ENCODE assay signal across 13 mouse cellular contexts in the genomic region with DNA sequence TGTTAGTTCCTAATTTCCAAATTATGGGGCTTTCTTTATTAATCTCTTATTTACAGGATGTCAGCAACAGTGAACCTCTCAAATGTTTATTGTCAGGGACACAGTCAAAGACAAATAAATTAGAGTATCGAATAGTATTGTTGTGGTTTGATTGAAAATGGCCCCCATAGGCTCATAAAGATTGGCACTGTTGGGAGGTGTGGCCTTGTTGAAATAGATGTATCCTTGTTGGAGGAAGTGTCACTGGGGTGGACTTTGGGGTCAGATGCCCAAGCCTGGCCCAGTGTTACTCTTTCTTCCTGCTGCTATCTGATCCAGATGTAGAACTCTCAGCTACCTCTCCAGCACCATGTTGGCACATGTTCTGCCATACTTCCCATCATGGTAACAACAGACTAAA.
"Had no signal": no experiment of that assay in that cellular context is flagged by ENCODE, and none has a peak within 500 bp of the region (broad histone marks: within the 10 kb centered on the region; RNA-seq: fewer than 3 reads in every experiment).

No protein-coding gene starts in this region.

- H3K4me1 ChIP-seq: kidney, embryonic 15.5 days; limb, embryonic 13.5 days had no signal

- H3K9me3 ChIP-seq: kidney, embryonic 15.5 days; limb, embryonic 13.5 days had no signal

- H3K9ac ChIP-seq: kidney, embryonic 15.5 days; limb, embryonic 13.5 days; liver, embryonic 14.5 days had no signal

- H3K36me3 ChIP-seq: kidney, embryonic 15.5 days; limb, embryonic 13.5 days had no signal

- ATAC-seq: intestine, embryonic 16.5 days had no signal

- H3K4me2 ChIP-seq: kidney, embryonic 15.5 days; limb, embryonic 13.5 days had no signal

- H3K27ac ChIP-seq: kidney, embryonic 15.5 days; limb, embryonic 13.5 days; liver, embryonic 14.5 days had no signal

- H3K27me3 ChIP-seq: kidney, embryonic 15.5 days; limb, embryonic 13.5 days had no signal

- DNase-seq: kidney, adult 2 months; kidney, postnatal 14 days; left cerebral cortex, postnatal 4 days; lung, adult 18-20 months; lung, postnatal 36 days; right cerebral cortex, postnatal 4 days; spleen, adult 18-20 months; thymus, adult 18-20 months; thymus, postnatal 25 days had no signal

- H3K4me3 ChIP-seq: kidney, embryonic 15.5 days; limb, embryonic 13.5 days had no signal
